Mouse (Mus musculus): ENCODE measurements around the gene Xpo4. TPM values are rescaled to one million over a fixed set of nuclear protein-coding genes. Genes with fewer than 3 reads are reported as not detected.
"Not testable (repeated sequence)": the region's sequence is repeated elsewhere in the genome, so short reads cannot be mapped to it uniquely, and the experiment has no call there.

Xpo4 gene
- polyA plus RNA-seq, 1 experiment from 2014 or later, result 30.0 TPM

DNA sequence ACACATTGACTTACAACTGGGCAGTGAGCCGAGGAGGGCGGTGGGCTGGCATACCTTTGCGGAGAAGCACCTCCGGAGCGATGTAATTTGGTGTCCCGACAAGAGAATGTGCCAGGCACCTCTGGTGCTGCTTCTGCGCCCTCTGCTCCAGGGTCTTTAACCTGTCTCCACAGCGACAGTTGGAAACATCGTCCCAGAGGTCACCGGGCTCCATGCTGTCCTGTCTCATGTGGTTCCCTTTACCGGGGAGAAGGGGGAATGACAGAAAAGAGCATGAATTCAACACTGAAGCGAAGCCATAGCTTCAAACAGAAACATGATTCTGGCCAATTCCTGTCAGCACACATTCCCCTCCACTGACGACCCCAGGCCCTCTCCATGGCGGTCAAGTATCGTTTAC lies 30.8 kb upstream of the Xpo4 start:
- WGBS, result 89% methylated on average over 15 of the region's 15 CpGs
- no peaks in the 10 kb centered on the region for H3K4me1 ChIP-seq
- no peak overlapping the region for H3K27ac ChIP-seq (replicated peaks)
- H3K36me3 ChIP-seq (replicated peaks), result peaks cover 90% of the 10 kb centered on the region
- DNase-seq (ENCODE audit: low spot score), result no peak
- no peaks in the 10 kb centered on the region for H3K9me3 ChIP-seq
- no peak overlapping the region for H3K4me3 ChIP-seq
- H3K27me3 ChIP-seq (replicated peaks; ENCODE audit: low read depth, poor library complexity, severe bottlenecking), result no peaks in the 10 kb centered on the region

DNA sequence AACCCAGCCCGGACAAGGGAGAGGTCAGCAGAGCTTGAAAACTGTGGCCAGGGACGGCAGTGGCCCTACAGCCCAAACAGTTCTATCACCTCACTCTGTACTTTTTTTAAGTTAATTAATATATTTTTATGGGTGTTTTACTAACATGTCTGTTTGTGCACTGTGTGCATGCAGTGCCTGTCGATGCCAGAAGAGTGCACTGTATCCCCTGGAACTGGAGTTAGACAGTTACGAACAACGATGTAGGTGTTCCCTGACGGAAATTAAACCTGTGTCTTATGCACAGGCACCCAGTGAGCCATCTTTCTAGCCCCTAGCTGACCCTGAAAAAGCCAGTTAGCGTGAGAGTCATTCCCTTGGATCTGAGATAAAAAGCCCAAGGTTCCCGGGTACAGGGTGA lies 30.3 kb upstream of the Xpo4 start:
- Histone ChIP-seq H3K4me3 (no peak overlapping the region), H3K4me1 (no peaks in the 10 kb centered on the region), H3K27me3 (replicated peaks; ENCODE audit: low read depth, poor library complexity, severe bottlenecking) (no peaks in the 10 kb centered on the region), H3K27ac (replicated peaks) (no peak overlapping the region), H3K9me3 (no peaks in the 10 kb centered on the region), H3K36me3 (replicated peaks) (peaks cover 94% of the 10 kb centered on the region)
- no peak for DNase-seq (ENCODE audit: low spot score)
- 91% methylated on average over 8 of the region's 8 CpGs for WGBS

DNA sequence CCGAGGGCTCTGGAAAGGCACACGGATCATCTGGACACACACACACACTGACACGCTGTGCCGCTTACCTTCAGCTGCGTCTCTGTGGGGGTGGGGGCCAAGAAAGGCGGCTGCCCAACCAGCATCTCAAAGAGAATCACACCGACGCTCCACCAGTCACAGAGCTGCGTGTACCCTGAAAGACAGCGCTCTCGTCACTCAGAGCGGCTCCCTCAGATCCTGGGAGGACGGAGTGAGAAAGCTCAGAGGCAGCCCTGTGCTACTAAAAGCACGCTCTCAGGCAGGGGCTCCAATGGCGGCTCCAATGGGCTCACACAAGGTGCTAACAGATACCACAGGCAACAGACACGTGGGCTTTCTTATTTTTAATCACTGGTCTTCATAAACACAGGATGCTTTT lies 29.0 kb upstream of the Xpo4 start:
- H3K36me3 ChIP-seq (replicated peaks), result peaks cover 94% of the 10 kb centered on the region
- no peak overlapping the region for H3K4me3 ChIP-seq
- H3K27ac ChIP-seq (replicated peaks), result no peak overlapping the region
- no peaks in the 10 kb centered on the region for H3K27me3 ChIP-seq (replicated peaks; ENCODE audit: low read depth, poor library complexity, severe bottlenecking)
- WGBS, result 90% methylated on average over 16 of the region's 16 CpGs
- no peaks in the 10 kb centered on the region for H3K9me3 ChIP-seq
- DNase-seq (ENCODE audit: low spot score), result no peak
- H3K4me1 ChIP-seq, result no peaks in the 10 kb centered on the region

DNA sequence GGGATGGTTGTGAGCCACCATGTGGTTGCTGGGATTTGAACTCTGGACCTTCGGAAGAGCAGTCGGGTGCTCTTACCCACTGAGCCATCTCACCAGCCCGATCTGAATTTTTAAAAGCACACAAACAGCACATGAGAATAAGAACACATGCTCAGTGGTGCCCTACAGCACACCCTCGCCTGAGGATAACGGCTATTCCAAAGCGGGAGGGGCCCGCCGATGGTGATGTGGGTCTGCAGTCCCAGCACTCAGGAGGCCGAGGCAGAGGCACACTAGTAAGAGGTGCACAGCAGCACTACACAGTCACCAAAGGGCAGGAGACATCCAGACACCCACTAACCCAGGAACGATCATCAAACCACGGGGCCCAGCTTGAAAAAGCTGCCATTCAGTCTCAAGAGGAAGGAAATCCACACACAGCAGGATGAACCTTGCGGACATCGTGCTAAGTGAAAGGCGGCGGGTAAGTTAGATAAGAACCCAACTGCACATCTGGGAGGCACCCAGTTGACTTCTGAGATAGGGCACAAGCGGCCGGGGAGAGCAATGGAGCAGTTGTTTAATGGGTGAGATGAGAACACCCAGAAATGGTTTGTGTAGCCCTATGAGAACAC lies 27.4 kb upstream of the Xpo4 start:
- H3K27ac ChIP-seq (replicated peaks), result no peak overlapping the region
- H3K36me3 ChIP-seq (replicated peaks), result peaks cover 92% of the 10 kb centered on the region
- 93% methylated on average over 17 of the region's 17 CpGs for WGBS
- H3K9me3 ChIP-seq, result no peaks in the 10 kb centered on the region
- H3K27me3 ChIP-seq (replicated peaks; ENCODE audit: low read depth, poor library complexity, severe bottlenecking), result no peaks in the 10 kb centered on the region
- H3K4me3 ChIP-seq, result no peak overlapping the region
- no peak for DNase-seq (ENCODE audit: low spot score)
- no peaks in the 10 kb centered on the region for H3K4me1 ChIP-seq

DNA sequence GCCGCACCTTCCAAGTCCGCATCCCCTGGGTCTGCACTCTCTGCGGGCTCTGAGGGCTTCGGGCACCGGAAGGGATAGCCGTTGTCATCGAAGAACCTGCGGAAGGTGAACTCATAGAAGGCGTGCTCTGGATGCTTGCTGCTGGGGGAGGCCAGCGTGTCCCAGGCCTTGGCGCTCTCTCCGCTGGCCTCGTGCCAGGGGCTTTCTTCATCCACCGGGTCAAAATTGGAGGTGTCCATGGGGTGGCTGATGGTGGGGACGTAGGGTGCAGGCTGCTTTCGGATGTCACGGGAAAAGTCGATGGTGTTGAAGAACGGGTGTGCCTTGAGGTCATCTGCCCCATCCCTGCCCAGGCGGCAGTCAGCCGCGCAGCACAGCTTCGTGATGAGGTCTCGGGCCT lies 26.1 kb upstream of the Xpo4 start:
- Histone ChIP-seq H3K4me3 (no peak overlapping the region), H3K36me3 (replicated peaks) (peaks cover 79% of the 10 kb centered on the region), H3K9me3 (no peaks in the 10 kb centered on the region), H3K4me1 (no peaks in the 10 kb centered on the region), H3K27me3 (replicated peaks; ENCODE audit: low read depth, poor library complexity, severe bottlenecking) (no peaks in the 10 kb centered on the region), H3K27ac (replicated peaks) (no peak overlapping the region)
- no peak for DNase-seq (ENCODE audit: low spot score)
- WGBS, result 97% methylated on average over 24 of the region's 24 CpGs

DNA sequence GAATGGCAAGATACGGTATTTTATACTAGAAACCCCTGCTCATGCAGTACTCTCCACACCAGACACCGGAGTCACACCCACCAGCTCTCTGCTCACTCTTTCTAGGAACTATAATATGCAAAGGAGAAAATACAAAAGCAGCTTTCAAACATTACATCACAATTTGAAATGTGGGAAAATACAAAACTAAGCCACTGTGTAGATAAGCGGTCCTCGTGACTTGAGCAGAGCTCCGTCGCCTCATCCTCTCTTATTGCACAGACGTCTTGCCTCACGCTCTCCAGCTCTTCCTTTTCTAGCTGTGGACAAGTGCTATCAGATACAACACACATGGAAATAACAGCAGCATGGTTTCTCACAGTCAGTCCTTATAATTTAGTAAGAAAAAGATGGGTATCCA lies 25.5 kb upstream of the Xpo4 start:
- H3K4me3 ChIP-seq, result no peak overlapping the region
- H3K27ac ChIP-seq (replicated peaks), result no peak overlapping the region
- 95% methylated on average over 8 of the region's 8 CpGs for WGBS
- H3K27me3 ChIP-seq (replicated peaks; ENCODE audit: low read depth, poor library complexity, severe bottlenecking), result no peaks in the 10 kb centered on the region
- no peaks in the 10 kb centered on the region for H3K9me3 ChIP-seq
- no peaks in the 10 kb centered on the region for H3K4me1 ChIP-seq
- no peak for DNase-seq (ENCODE audit: low spot score)
- peaks cover 73% of the 10 kb centered on the region for H3K36me3 ChIP-seq (replicated peaks)

GRCm38 (mm10) chr14:57688066-57688465 lies 22.8 kb upstream of the Xpo4 start:
- not testable (repeated sequence) for H3K4me1 ChIP-seq; H3K27ac ChIP-seq (replicated peaks); H3K4me3 ChIP-seq; H3K27me3 ChIP-seq (replicated peaks; ENCODE audit: low read depth, poor library complexity, severe bottlenecking); H3K9me3 ChIP-seq; DNase-seq (ENCODE audit: low spot score)
- WGBS, result 92% methylated on average over 7 of the region's 7 CpGs
- peaks cover 49% of the 10 kb centered on the region for H3K36me3 ChIP-seq (replicated peaks)

DNA sequence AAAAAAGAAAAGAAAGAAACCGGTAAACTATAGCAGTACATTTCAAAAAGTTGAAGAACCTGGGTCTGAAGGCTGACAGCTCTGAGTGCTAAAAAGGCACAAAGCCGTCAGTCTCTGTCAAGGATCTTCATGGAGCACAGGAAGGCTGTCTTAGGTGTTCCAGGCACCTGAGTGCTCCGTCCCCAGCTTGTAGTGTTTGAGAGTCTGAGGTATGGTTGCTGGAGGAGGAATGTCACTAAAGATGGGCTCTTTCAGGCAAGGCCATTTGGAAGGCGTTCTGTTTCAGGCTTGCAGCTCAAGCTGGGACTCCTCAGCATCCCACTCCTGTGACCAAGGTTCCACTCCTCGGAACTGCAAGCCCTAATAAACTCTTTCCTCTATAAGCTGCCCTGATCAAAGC lies 22.2 kb upstream of the Xpo4 start:
- DNase-seq (ENCODE audit: low spot score), result no peak
- Histone ChIP-seq H3K4me3 (no peak overlapping the region), H3K27ac (replicated peaks) (no peak overlapping the region), H3K9me3 (no peaks in the 10 kb centered on the region), H3K36me3 (replicated peaks) (peaks cover 43% of the 10 kb centered on the region), H3K4me1 (no peaks in the 10 kb centered on the region), H3K27me3 (replicated peaks; ENCODE audit: low read depth, poor library complexity, severe bottlenecking) (no peaks in the 10 kb centered on the region)
- WGBS, result 86% methylated on average over 5 of the region's 5 CpGs

DNA sequence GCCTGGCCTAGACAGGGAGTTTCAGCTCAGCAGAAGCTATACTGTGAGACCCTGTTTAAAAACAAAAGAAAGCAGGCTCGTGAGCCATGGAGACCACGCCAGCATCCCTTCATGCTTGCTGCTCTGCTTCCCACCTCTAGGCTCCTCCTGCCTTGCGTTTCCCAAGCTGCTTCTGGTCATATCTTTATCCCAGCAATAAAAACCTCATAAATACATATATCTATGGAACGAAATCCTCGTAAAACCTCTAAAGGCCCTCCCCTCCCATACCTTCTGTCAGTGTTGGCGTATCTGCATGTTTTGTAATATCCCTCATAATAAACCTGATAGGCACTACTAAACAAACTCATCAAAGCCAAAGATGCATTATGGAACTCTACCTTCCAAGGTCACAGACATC lies 21.4 kb upstream of the Xpo4 start:
- Histone ChIP-seq H3K36me3 (replicated peaks) (peaks cover 37% of the 10 kb centered on the region), H3K27me3 (replicated peaks; ENCODE audit: low read depth, poor library complexity, severe bottlenecking) (no peaks in the 10 kb centered on the region), H3K4me1 (no peaks in the 10 kb centered on the region), H3K9me3 (no peaks in the 10 kb centered on the region), H3K4me3 (no peak overlapping the region), H3K27ac (replicated peaks) (no peak overlapping the region)
- WGBS, result 89% methylated on average over 6 of the region's 6 CpGs
- DNase-seq (ENCODE audit: low spot score), result no peak

DNA sequence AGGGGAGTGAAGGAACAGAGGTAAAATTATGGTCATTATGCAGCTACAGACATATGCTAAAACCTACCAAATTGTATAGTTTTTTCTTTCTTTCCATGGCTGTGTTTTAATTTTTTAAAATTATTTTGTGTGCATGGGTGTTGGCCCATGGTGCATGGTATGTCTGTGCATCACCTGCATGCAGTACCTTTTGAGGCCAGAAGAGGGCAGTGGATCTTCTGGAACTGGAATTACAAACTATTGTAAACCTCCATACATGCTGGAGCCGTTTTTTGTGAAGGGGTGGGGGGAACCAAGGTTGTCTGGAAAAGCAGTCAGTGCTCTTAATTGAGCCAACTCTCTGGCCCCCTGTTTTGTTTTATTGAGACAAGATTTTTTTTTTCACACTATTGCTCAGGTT lies 19.3 kb upstream of the Xpo4 start:
- peaks cover 16% of the 10 kb centered on the region for H3K36me3 ChIP-seq (replicated peaks)
- no peaks in the 10 kb centered on the region for H3K9me3 ChIP-seq
- H3K27me3 ChIP-seq (replicated peaks; ENCODE audit: low read depth, poor library complexity, severe bottlenecking), result no peaks in the 10 kb centered on the region
- WGBS, result 14% methylated on average over 1 of the region's 1 CpGs
- H3K27ac ChIP-seq (replicated peaks), result no peak overlapping the region
- H3K4me3 ChIP-seq, result no peak overlapping the region
- peak; percentile 54 for DNase-seq (ENCODE audit: low spot score)
- no peaks in the 10 kb centered on the region for H3K4me1 ChIP-seq

DNA sequence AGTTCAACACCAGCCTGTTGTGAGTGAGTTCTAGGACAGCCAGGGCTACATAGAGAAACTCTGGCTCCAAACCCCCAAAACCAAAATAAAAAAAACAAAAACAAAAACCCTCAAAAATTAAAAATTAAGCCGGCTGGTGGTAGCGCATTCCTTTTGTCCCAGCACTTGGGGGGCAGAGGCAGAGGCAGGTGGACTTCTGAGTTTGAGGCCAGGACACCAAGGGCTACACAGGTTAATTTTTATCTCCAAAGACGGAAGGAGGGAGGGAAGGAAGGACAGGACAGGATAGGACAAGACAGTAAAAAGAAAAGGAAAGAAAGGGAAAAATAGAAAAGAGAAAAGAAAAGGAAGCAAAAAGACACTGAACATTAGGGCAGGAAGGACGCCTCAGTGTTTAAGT lies 17.5 kb upstream of the Xpo4 start:
- no peaks in the 10 kb centered on the region for H3K36me3 ChIP-seq (replicated peaks)
- WGBS, result 92% methylated on average over 4 of the region's 4 CpGs
- H3K4me1 ChIP-seq, result no peaks in the 10 kb centered on the region
- H3K9me3 ChIP-seq, result no peaks in the 10 kb centered on the region
- no peak overlapping the region for H3K27ac ChIP-seq (replicated peaks)
- H3K4me3 ChIP-seq, result no peak overlapping the region
- DNase-seq (ENCODE audit: low spot score), result no peak
- H3K27me3 ChIP-seq (replicated peaks; ENCODE audit: low read depth, poor library complexity, severe bottlenecking), result no peaks in the 10 kb centered on the region

- Histone ChIP-seq H3K36me3 (replicated peaks) (no peaks in the 10 kb centered on the region), H3K27ac (replicated peaks) (no peak overlapping the region), H3K9me3 (no peaks in the 10 kb centered on the region), H3K4me3 (no peak overlapping the region), H3K4me1 (no peaks in the 10 kb centered on the region), H3K27me3 (replicated peaks; ENCODE audit: low read depth, poor library complexity, severe bottlenecking) (no peaks in the 10 kb centered on the region)
- 45% methylated on average over 5 of the region's 5 CpGs for WGBS
- peak; percentile 86 for DNase-seq (ENCODE audit: low spot score)
These were observed 14.8 kb upstream of the Xpo4 start for GRCm38 (mm10) chr14:57679958-57680535.

DNA sequence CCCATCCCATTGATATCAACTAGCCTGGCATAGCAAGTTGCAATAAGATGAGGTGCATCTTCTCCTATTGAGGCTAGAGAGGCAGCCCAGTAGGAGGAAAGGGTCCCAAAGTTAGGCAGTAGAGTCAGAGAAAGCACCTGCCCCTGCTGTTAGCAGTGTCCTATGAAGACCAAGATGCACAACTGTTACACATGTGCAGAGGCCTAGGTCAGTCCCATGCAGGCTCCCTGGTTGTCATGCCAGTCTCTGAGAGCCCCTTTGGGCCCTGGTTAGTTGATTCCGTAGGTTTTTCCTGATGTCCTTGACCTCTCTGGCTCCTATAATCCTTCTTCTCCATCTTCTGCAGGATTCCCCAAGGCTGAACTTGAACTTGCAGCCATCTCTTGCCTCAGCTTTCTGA lies 14.3 kb upstream of the Xpo4 start:
- WGBS, result 24% methylated on average over 1 of the region's 1 CpGs
- Histone ChIP-seq H3K9me3 (no peaks in the 10 kb centered on the region), H3K4me3 (no peak overlapping the region), H3K4me1 (no peaks in the 10 kb centered on the region), H3K27ac (replicated peaks) (no peak overlapping the region), H3K27me3 (replicated peaks; ENCODE audit: low read depth, poor library complexity, severe bottlenecking) (no peaks in the 10 kb centered on the region), H3K36me3 (replicated peaks) (no peaks in the 10 kb centered on the region)
- no peak for DNase-seq (ENCODE audit: low spot score)
